In genomic region chr19:37793176-37793575, GRCm38 (mm10) we compare ENCODE assay signal across 32 mouse cellular contexts.
DNase-seq lines count a peak whose midpoint lies in the region; ATAC-seq and TF ChIP-seq lines count a peak whose summit lies in the region.
"Had no signal": no experiment of that assay in that cellular context is flagged by ENCODE, and none has a peak within 500 bp of the region (broad histone marks: within the 10 kb centered on the region; RNA-seq: fewer than 3 reads in every experiment).

No protein-coding gene starts in this region.

- H3K4me2 ChIP-seq in forebrain, postnatal 0 days (ENCODE audit: low read depth), result no peak overlapping the region
- no peak overlapping the region for H3K4me2 ChIP-seq in forebrain, embryonic 12.5 days
- no peak overlapping the region for H3K4me2 ChIP-seq in hindbrain, embryonic 12.5 days (replicated peaks)
- H3K4me2 ChIP-seq: forebrain, embryonic 13.5 days; heart, embryonic 11.5 days; hindbrain, embryonic 14.5 days; kidney, embryonic 15.5 days; limb, embryonic 12.5 days; liver, embryonic 15.5 days; lung, embryonic 14.5 days; midbrain, embryonic 15.5 days; stomach, embryonic 15.5 days had no signal

- no peaks in the 10 kb centered on the region for H3K4me1 ChIP-seq in forebrain, postnatal 0 days (ENCODE audit: insufficient read depth)
- H3K4me1 ChIP-seq in forebrain, embryonic 12.5 days, result peaks cover 15% of the 10 kb centered on the region
- H3K4me1 ChIP-seq in hindbrain, embryonic 12.5 days, result peaks cover 7% of the 10 kb centered on the region
- H3K4me1 ChIP-seq: forebrain, embryonic 13.5 days; liver, embryonic 15.5 days; stomach, embryonic 15.5 days had no signal

- no peaks in the 10 kb centered on the region for H3K36me3 ChIP-seq in forebrain, postnatal 0 days (ENCODE audit: insufficient read depth)
- no peaks in the 10 kb centered on the region for H3K36me3 ChIP-seq in forebrain, embryonic 12.5 days (replicated peaks)
- H3K36me3 ChIP-seq in hindbrain, embryonic 12.5 days, result no peaks in the 10 kb centered on the region
- H3K36me3 ChIP-seq: kidney, embryonic 15.5 days; limb, embryonic 12.5 days; liver, embryonic 15.5 days; midbrain, embryonic 15.5 days; stomach, embryonic 15.5 days had no signal

- TF ChIP-seq CTCF in forebrain, postnatal 0 days (IDR thresholded peaks at IDR 0.05; ENCODE audit: low read depth), result no peak

- H3K27me3 ChIP-seq in forebrain, postnatal 0 days (ENCODE audit: insufficient read depth, low read length), result no peaks in the 10 kb centered on the region
- H3K27me3 ChIP-seq in forebrain, embryonic 12.5 days, result peaks cover 25% of the 10 kb centered on the region; the same call in 1 of the 2 replicates
- H3K27me3 ChIP-seq in hindbrain, embryonic 12.5 days, result peaks cover 16% of the 10 kb centered on the region
- H3K27me3 ChIP-seq: forebrain, embryonic 13.5 days; kidney, embryonic 15.5 days; limb, embryonic 12.5 days; liver, embryonic 15.5 days; Patski; stomach, embryonic 15.5 days had no signal

- 65% methylated on average over 9 of the region's 9 CpGs for WGBS in forebrain, postnatal 0 days
- WGBS in forebrain, embryonic 12.5 days, result 87% methylated on average over 9 of the region's 9 CpGs
- WGBS in hindbrain, embryonic 12.5 days, result 81% methylated on average over 9 of the region's 9 CpGs

- H3K4me3 ChIP-seq in forebrain, postnatal 0 days (ENCODE audit: low read depth, low read length), result no peak overlapping the region
- H3K4me3 ChIP-seq in forebrain, embryonic 12.5 days (replicated peaks), result no peak overlapping the region
- H3K4me3 ChIP-seq in hindbrain, embryonic 12.5 days, result no peak overlapping the region
- H3K4me3 ChIP-seq: erythroblast, embryonic 14.5 days; forebrain, embryonic 13.5 days; gastrocnemius, adult 2 months; kidney, embryonic 15.5 days; left cerebral cortex, adult 2 months; limb, embryonic 12.5 days; liver, embryonic 15.5 days; midbrain, embryonic 15.5 days; stomach, embryonic 15.5 days had no signal

- peak; percentile 48 for DNase-seq in forebrain, postnatal 0 days
- DNase-seq in layer of hippocampus, adult 11-12 months (ENCODE audit: low spot score), result peak; percentile 33
- peak; percentile 53 for DNase-seq in layer of hippocampus, adult 9-11 months
- no peak for DNase-seq in kidney, postnatal 4 days
- DNase-seq in thymus, postnatal 36 days, result no peak
- DNase-seq: adrenal gland, postnatal 10 days; cerebellum, adult 11-12 months; cerebellum, adult 9-11 months; gastrocnemius, adult 2 months; gastrocnemius, postnatal 36 days; heart, adult 18-20 months; heart, postnatal 36 days; kidney, adult 11 months; kidney, postnatal 25 days; lung, embryonic 14.5 days; lung, postnatal 14 days; right cerebral cortex, postnatal 14 days; thymus, postnatal 14 days had no signal

- H3K27ac ChIP-seq in forebrain, postnatal 0 days (ENCODE audit: low read depth, low read length), result no peak overlapping the region
- no peak overlapping the region for H3K27ac ChIP-seq in forebrain, embryonic 12.5 days
- H3K27ac ChIP-seq in hindbrain, embryonic 12.5 days, result no peak overlapping the region
- H3K27ac ChIP-seq: forebrain, embryonic 13.5 days; gastrocnemius, adult 2 months; hindbrain, embryonic 14.5 days; kidney, embryonic 15.5 days; left cerebral cortex, adult 2 months; limb, embryonic 12.5 days; liver, embryonic 15.5 days; midbrain, embryonic 15.5 days; stomach, embryonic 15.5 days had no signal

- H3K9me3 ChIP-seq in forebrain, postnatal 0 days (ENCODE audit: low read length), result no peaks in the 10 kb centered on the region
- no peaks in the 10 kb centered on the region for H3K9me3 ChIP-seq in forebrain, embryonic 12.5 days
- no peaks in the 10 kb centered on the region for H3K9me3 ChIP-seq in hindbrain, embryonic 12.5 days (replicated peaks)
- H3K9me3 ChIP-seq: forebrain, embryonic 13.5 days; kidney, embryonic 15.5 days; limb, embryonic 12.5 days; liver, embryonic 15.5 days; midbrain, embryonic 15.5 days; stomach, embryonic 15.5 days had no signal

- peak; percentile 53 for ATAC-seq in forebrain, postnatal 0 days
- ATAC-seq in forebrain, embryonic 12.5 days (ENCODE audit: low FRiP score), result no peak
- ATAC-seq in hindbrain, embryonic 12.5 days (ENCODE audit: low FRiP score), result no peak
- ATAC-seq: forebrain, embryonic 13.5 days; inflammation-experienced regulatory T-cells, adult 6 months; midbrain, embryonic 15.5 days; Patski had no signal

- H3K9ac ChIP-seq in forebrain, postnatal 0 days, result no peak overlapping the region
- H3K9ac ChIP-seq in forebrain, embryonic 12.5 days, result no peak overlapping the region
- no peak overlapping the region for H3K9ac ChIP-seq in hindbrain, embryonic 12.5 days
- H3K9ac ChIP-seq: forebrain, embryonic 13.5 days; hindbrain, embryonic 14.5 days; kidney, embryonic 15.5 days; limb, embryonic 12.5 days; liver, embryonic 15.5 days; lung, embryonic 14.5 days; midbrain, embryonic 15.5 days; stomach, embryonic 15.5 days had no signal

Comparison
In these comparisons a context has a peak if more than half of its experiments do, and no peak if none do; other contexts are left out.
1. DNase-seq: peak in forebrain, postnatal 0 days (single experiment), layer of hippocampus, adult 11-12 months (single experiment) and layer of hippocampus, adult 9-11 months (single experiment); none in kidney, postnatal 4 days (0 of 2) and thymus, postnatal 36 days (0 of 2).